Mouse (Mus musculus): Measurements from ENCODE around the gene Ccdc85a. TPM values are rescaled to one million over a fixed set of nuclear protein-coding genes. Genes with fewer than 3 reads are reported as not detected.

The Ccdc85a gene
- total RNA-seq (2021), result 10 to 100 TPM; 10.9 to 11.0 TPM
- 3.7 and 4.8 TPM in 2 replicates for polyA plus RNA-seq (2012; rRNA removed)
- long read RNA-seq, full-length matches to known transcripts, result 7 of 14 reads
- long read RNA-seq, partial matches to known transcripts, result 2 of 14 reads
- long read RNA-seq, other reads (novel, unspliced or antisense), result 5 of 14 reads

DNA sequence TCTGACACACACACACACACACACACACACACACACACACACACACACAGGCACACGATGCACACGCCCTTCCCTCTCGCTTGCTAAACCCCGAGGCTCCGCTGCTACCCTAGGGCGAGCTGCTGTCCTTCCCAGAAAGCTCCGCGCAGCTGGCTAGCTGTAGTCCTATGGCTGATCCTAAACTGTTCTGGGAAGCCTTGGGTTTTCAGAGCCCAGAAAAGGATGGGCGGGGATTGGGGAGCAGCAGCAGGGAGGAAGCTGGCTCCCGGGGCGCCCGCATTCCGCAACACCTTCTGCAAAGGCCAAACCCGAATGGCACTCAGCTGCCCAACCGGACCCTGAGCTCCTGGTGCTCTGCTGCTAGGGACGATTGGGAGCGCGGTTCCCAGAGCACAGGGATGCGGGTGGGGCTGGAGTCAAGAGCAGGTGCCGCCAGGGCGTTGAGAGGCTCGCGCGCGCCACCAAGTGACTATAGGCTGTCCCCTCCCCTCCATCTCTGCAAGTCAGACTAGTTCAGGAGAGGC lies at the start of gene Ccdc85a:
Ccdc85a (minus strand) TSS at position 414 of the 524 bp plus-strand sequence.
- peak; percentile 78 to 81 for DNase-seq
- 1% methylated on average over 25 of the region's 25 CpGs for WGBS
- peaks cover 3% of the 10 kb centered on the region for H3K4me1 ChIP-seq (ENCODE audit: control insufficient read depth, insufficient read depth, low read length)
- no peaks in the 10 kb centered on the region for H3K79me2 ChIP-seq (replicated peaks; ENCODE audit: control insufficient read depth, insufficient read depth, low read length)
- TF ChIP-seq EP300 (IDR thresholded peaks at IDR 0.05; ENCODE audit: insufficient read depth, low read depth, low read length), result peak; percentile 67
- peak; percentile 88 for TF ChIP-seq CTCF (IDR thresholded peaks at IDR 0.05)
- TF ChIP-seq POLR2A (IDR thresholded peaks at IDR 0.05; ENCODE audit: insufficient read depth, low read depth, low read length), result peak; percentile 70
- H3K36me3 ChIP-seq (ENCODE audit: control insufficient read depth, insufficient read depth, low read length), result peaks cover 9% of the 10 kb centered on the region
- H3K4me3 ChIP-seq, result peak within 1 kb of the TSS; percentile 67
- intact Hi-C loops (cut with DNase I), result loop anchor here (1.0 to 10.0 kb wide), 5 partner anchors 41 to 1359 kb away; no protein-coding TSS in a partner anchor
- peak within 1 kb of the TSS; percentile 87 for H3K27ac ChIP-seq
- H3K9ac ChIP-seq (ENCODE audit: low read depth, low read length), result peak within 1 kb of the TSS; percentile 80
- H3K27me3 ChIP-seq (ENCODE audit: control insufficient read depth, insufficient read depth, low read length), result peaks cover 5% of the 10 kb centered on the region

DNA sequence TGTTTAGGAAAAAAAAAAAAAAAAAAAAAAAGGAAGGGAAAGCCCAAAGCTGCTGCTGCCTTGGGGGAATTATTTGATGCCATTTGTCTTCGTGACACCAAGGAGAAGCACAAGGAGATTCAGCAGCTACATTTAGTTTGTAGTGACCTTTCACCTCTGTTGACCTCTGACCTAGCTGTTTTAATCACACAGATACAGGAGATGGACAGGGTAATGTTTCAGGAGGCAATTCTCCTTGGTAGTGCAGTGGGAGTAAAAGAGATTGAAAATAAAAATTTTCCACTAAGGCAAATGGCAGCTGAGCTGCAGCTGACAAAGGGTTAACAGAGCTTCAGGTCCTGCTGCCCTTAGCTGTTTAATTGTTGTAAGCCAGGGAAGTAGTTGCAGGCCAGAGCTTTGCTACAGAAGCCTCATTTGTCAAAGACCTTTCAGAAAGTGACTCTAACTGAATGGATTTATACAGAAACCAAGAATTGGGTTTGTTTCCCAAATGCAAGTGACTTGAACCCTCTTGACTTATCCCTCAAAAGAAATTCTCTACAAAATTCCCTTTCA lies 49.5 kb upstream of the Ccdc85a start:
- intact Hi-C loops (cut with DNase I), result no loop called here
- no peak overlapping the region for H3K27ac ChIP-seq
- H3K36me3 ChIP-seq (ENCODE audit: control insufficient read depth, insufficient read depth, low read length), result no peaks in the 10 kb centered on the region
- H3K79me2 ChIP-seq (replicated peaks; ENCODE audit: control insufficient read depth, insufficient read depth, low read length), result no peaks in the 10 kb centered on the region
- DNase-seq, result no peak
- no peaks in the 10 kb centered on the region for H3K27me3 ChIP-seq (ENCODE audit: control insufficient read depth, insufficient read depth, low read length)
- H3K4me3 ChIP-seq, result no peak overlapping the region
- H3K4me1 ChIP-seq (ENCODE audit: control insufficient read depth, insufficient read depth, low read length), result no peaks in the 10 kb centered on the region
- no peak for TF ChIP-seq CTCF (IDR thresholded peaks at IDR 0.05)
- TF ChIP-seq EP300 (IDR thresholded peaks at IDR 0.05; ENCODE audit: insufficient read depth, low read depth, low read length), result no peak
- TF ChIP-seq POLR2A (IDR thresholded peaks at IDR 0.05; ENCODE audit: insufficient read depth, low read depth, low read length), result no peak
- WGBS, result 83% methylated on average over 1 of the region's 1 CpGs
- H3K9ac ChIP-seq (ENCODE audit: low read depth, low read length), result no peak overlapping the region

DNA sequence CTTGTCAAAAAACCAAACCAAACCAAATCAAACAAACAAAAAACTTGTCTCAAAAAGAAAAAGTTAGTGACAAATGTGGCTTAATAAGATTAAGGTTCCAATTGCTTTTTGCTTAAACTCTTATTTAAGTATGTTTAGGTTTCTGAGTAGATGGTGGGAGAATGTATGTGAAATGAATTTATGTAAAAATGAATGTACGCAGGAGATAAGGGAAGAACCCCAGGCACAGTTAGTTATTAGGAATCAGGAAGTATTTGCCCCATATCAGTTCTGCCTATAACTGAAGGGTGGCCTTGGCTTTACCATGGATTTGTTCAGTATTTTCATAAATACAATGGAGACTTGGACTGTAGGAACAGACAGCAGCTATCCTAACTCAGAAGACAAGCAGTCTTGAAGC lies 49.0 kb upstream of the Ccdc85a start:
- intact Hi-C loops (cut with DNase I), result no loop called here

DNA sequence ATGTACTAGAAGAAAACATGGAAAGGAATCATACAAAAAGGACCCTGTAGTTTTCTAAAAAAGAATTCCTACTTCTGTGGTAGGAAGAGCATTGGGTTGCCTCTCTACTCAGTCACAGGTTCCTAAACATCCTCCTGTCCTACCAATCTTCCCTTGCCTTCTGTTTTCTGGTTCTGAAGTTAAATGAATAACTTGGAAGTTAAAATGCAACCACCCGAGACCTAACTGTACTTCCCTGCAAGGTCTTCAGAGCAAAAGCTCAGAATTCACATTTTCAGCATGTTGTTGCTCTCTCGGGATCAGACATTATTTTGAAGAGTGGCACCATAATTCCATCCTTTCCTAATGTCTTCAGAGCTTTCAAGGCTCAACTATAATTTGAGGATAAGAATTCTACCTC lies 46.6 kb upstream of the Ccdc85a start:
- TF ChIP-seq EP300 (IDR thresholded peaks at IDR 0.05; ENCODE audit: insufficient read depth, low read depth, low read length) (no peak), POLR2A (IDR thresholded peaks at IDR 0.05; ENCODE audit: insufficient read depth, low read depth, low read length) (no peak), CTCF (IDR thresholded peaks at IDR 0.05) (no peak)
- Histone ChIP-seq H3K27me3 (ENCODE audit: control insufficient read depth, insufficient read depth, low read length) (no peaks in the 10 kb centered on the region), H3K9ac (ENCODE audit: low read depth, low read length) (no peak overlapping the region), H3K4me1 (ENCODE audit: control insufficient read depth, insufficient read depth, low read length) (no peaks in the 10 kb centered on the region), H3K36me3 (ENCODE audit: control insufficient read depth, insufficient read depth, low read length) (no peaks in the 10 kb centered on the region), H3K27ac (no peak overlapping the region), H3K79me2 (replicated peaks; ENCODE audit: control insufficient read depth, insufficient read depth, low read length) (no peaks in the 10 kb centered on the region), H3K4me3 (no peak overlapping the region)
- no peak for DNase-seq
- intact Hi-C loops (cut with DNase I), result no loop called here
- WGBS, result 73% methylated on average over 2 of the region's 2 CpGs

More for the DNA sequence above, 49.0 kb upstream of the Ccdc85a start:
- Histone ChIP-seq H3K9ac (ENCODE audit: low read depth, low read length) (no peak overlapping the region), H3K27me3 (ENCODE audit: control insufficient read depth, insufficient read depth, low read length) (no peaks in the 10 kb centered on the region), H3K4me3 (no peak overlapping the region), H3K27ac (no peak overlapping the region), H3K36me3 (ENCODE audit: control insufficient read depth, insufficient read depth, low read length) (no peaks in the 10 kb centered on the region), H3K79me2 (replicated peaks; ENCODE audit: control insufficient read depth, insufficient read depth, low read length) (no peaks in the 10 kb centered on the region), H3K4me1 (ENCODE audit: control insufficient read depth, insufficient read depth, low read length) (no peaks in the 10 kb centered on the region)
- WGBS, result 97% methylated on average over 1 of the region's 1 CpGs
- DNase-seq, result no peak
- no peak for TF ChIP-seq EP300 (IDR thresholded peaks at IDR 0.05; ENCODE audit: insufficient read depth, low read depth, low read length)
- TF ChIP-seq POLR2A (IDR thresholded peaks at IDR 0.05; ENCODE audit: insufficient read depth, low read depth, low read length), result no peak
- no peak for TF ChIP-seq CTCF (IDR thresholded peaks at IDR 0.05)

DNA sequence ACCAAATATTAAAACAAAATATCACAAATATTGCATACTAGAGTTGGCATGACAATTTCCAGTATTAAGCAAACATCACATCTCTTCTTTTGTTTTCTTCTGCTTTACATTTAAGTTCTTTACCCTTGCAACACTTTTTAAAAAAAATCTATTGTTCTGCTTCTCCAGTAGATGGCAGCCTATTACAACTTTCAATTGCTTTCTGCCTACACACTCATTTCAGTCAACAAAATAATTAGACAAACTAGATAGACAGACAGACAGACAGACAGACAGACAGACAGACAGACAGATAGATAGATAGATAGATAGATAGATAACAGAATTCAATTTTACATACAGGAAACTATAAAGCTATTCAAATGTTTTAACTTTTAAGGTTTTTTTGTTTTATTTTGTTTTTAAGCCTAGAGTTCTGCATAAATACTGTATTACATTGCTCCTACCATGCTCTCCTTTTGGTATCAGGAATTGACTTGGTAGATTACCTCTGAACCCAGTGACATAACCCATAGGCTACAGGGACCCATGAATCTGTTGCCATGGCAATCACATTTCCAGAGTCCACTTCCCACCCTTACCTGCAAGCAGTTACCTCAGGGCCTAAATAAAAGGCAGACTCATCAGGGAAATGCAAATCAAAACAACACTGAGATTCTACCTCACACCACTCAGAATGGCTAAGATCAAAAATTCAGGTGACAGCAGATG lies 26.8 kb upstream of the Ccdc85a start:
- intact Hi-C loops (cut with DNase I), result loop anchor here (2.0 to 5.0 kb wide), 2 partner anchors 202 to 431 kb away; no protein-coding TSS in a partner anchor
- TF ChIP-seq CTCF (IDR thresholded peaks at IDR 0.05) (peak; percentile 67), EP300 (IDR thresholded peaks at IDR 0.05; ENCODE audit: insufficient read depth, low read depth, low read length) (no peak), POLR2A (IDR thresholded peaks at IDR 0.05; ENCODE audit: insufficient read depth, low read depth, low read length) (no peak)
- no peak for DNase-seq
- no peaks in the 10 kb centered on the region for H3K79me2 ChIP-seq (replicated peaks; ENCODE audit: control insufficient read depth, insufficient read depth, low read length)
- no peak overlapping the region for H3K9ac ChIP-seq (ENCODE audit: low read depth, low read length)
- H3K27me3 ChIP-seq (ENCODE audit: control insufficient read depth, insufficient read depth, low read length), result no peaks in the 10 kb centered on the region
- no peak overlapping the region for H3K4me3 ChIP-seq
- H3K4me1 ChIP-seq (ENCODE audit: control insufficient read depth, insufficient read depth, low read length), result no peaks in the 10 kb centered on the region
- H3K27ac ChIP-seq, result no peak overlapping the region
- no peaks in the 10 kb centered on the region for H3K36me3 ChIP-seq (ENCODE audit: control insufficient read depth, insufficient read depth, low read length)
